Mouse (Mus musculus) cortical plate, adult 2 months (tissue): ENCODE measurements at regions not wholly inside any gene's neighbourhood (a gene's known extent, or its start where the extent isn't known, plus 50 kb on each side); places are given as distances from the start of the nearest gene placed in this dataset.

ENCODE experiments used
- CTCF ChIP-seq: fragments of 200-500 bp; IDR thresholded peaks from 2 replicates; pipeline ENCODE4 v1.5.1; 2011; ENCODE audit warnings: mild to moderate bottlenecking, control low read depth, low read length; ENCODE audit not compliant: insufficient read depth; ENCODE audit errors: extremely low read depth
- POLR2A ChIP-seq: fragments of 200-500 bp; IDR thresholded peaks from 2 replicates; pipeline ENCODE4 v1.6.1; 2011; ENCODE audit warnings: mild to moderate bottlenecking, low read length, control low read depth; ENCODE audit not compliant: insufficient read depth; ENCODE audit errors: extremely low read depth

GRCm38 (mm10) chr2:161241665-161242064 lies 132.8 kb upstream of the Chd6 start:
- TF ChIP-seq POLR2A (no peak), CTCF (no peak)
